Mouse (Mus musculus) limb, embryonic 15.5 days (tissue): ENCODE measurements around the gene Kcnk4. TPM values are rescaled to one million over a fixed set of nuclear protein-coding genes. Genes with fewer than 3 reads are reported as not detected.

ENCODE experiments used
- ATAC-seq: fragments of 200-750 bp; cut with Nextera tagmentation; 2 replicates; pipeline ENCODE4 v1.8.0; 2017; ENCODE audit warnings: low read depth, moderate TSS enrichment; ENCODE audit not compliant: insufficient number of reproducible peaks, low FRiP score, low TSS enrichment
- H3K27ac ChIP-seq: fragments of 300-500 bp; sonication (generic); 2 replicates; pipeline ENCODE4 v1.5.1; 2015; ENCODE audit warnings: moderate library complexity, mild to moderate bottlenecking, inconsistent platforms
- H3K27me3 ChIP-seq: fragments of 300-500 bp; sonication (generic); 2 replicates; pipeline ENCODE4 v1.6.1; 2015; ENCODE audit warnings: inconsistent platforms
- H3K36me3 ChIP-seq: fragments of 300-500 bp; sonication (generic); 2 replicates; pipeline ENCODE4 v1.6.1; 2015; ENCODE audit warnings: inconsistent platforms
- H3K4me1 ChIP-seq: fragments of 300-500 bp; sonication (generic); 2 replicates; pipeline ENCODE4 v1.6.1; 2015; ENCODE audit warnings: inconsistent platforms
- H3K4me2 ChIP-seq: fragments of 300-500 bp; sonication (generic); 2 replicates; pipeline ENCODE4 v1.6.1; 2015; ENCODE audit warnings: mild to moderate bottlenecking, inconsistent platforms
- H3K4me3 ChIP-seq: fragments of 300-500 bp; sonication (generic); 2 replicates; pipeline ENCODE4 v1.5.1; 2015; ENCODE audit warnings: mild to moderate bottlenecking, inconsistent platforms
- H3K9ac ChIP-seq: fragments of 300-500 bp; sonication (generic); 2 replicates; pipeline ENCODE4 v1.6.1; 2015; ENCODE audit warnings: inconsistent platforms
- H3K9me3 ChIP-seq: fragments of 300-500 bp; sonication (generic); 2 replicates; pipeline ENCODE4 v1.6.1; 2016; ENCODE audit warnings: inconsistent platforms
- WGBS: fragments of 180-500 bp; shearing (Covaris S2); methylation state at CpG from one replicate; pipeline ENCODE4 v1.1.7; 2015; 5-methylcytosine and 5-hydroxymethylcytosine counted together
- polyA plus RNA-seq: library from polyadenylated mRNA; unstranded; fragments of >200 nt; fragmentation: Nextera tagmentation; extraction: Ambion mirVana; gene quantifications from 2 replicates; pipeline ENCODE4 v1.2.1, GENCODE M21; 2015

Gene Kcnk4
- 1.5 and 1.7 TPM in 2 replicates for polyA plus RNA-seq

DNA sequence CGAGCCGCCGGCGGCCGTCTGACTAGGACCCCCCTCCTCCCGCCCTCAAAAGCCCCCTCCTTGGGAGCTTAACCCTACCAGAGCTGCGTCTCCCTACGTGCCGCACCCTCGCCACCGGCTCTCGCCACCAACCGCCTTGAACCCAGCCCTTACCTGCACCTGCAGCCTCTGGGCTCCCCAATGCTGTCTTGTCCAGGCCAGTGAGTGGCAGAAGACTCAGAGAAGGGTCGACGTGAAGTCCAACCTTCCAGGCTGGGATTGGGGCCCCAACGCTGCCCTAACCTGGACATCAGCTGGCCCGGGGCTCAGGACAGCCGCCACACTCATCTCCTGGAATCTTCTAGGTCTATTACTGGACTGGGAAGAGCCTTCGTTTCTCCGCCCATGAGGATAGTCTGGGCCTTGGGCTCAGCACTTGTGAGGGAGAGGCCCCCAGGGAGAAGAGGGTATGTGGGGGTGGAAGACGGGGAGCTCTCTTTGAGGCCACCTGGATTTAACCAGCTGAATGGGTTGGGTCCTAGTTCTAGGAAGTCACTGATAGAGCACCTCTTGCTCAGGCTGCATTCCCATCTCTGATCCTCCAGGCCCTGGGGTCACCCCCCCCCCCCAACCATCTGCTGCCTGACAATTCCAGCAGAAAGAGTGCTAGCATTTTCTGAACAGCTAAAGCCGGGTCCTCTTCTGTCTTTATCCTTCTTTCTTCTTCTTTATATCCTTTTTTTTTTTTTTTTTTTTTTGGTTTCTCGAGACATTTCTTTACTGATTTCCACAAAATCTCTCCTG, at the start of gene Kcnk4:
Gene Kcnk4, minus strand, starts transcription at position 321 of the 783 bp plus-strand sequence.
- H3K9ac ChIP-seq = peak within 1 kb of the TSS; percentile 42
- H3K4me1 ChIP-seq = peaks cover 16% of the 10 kb centered on the region
- H3K27ac ChIP-seq = no peak within 1 kb of the TSS
- no peaks in the 10 kb centered on the region for H3K9me3 ChIP-seq
- peak within 1 kb of the TSS; percentile 90 for H3K4me2 ChIP-seq
- WGBS = 9% methylated on average over 23 of the region's 23 CpGs
- H3K27me3 ChIP-seq = peaks cover 67% of the 10 kb centered on the region
- H3K36me3 ChIP-seq = no peaks in the 10 kb centered on the region
- H3K4me3 ChIP-seq = peak within 1 kb of the TSS; percentile 45
- no peak for ATAC-seq

- Histone ChIP-seq H3K36me3 (peaks cover 36% of the 10 kb centered on the region), H3K4me3 (no peak overlapping the region), H3K9me3 (no peaks in the 10 kb centered on the region), H3K27me3 (no peaks in the 10 kb centered on the region), H3K9ac (no peak overlapping the region), H3K4me2 (no peak overlapping the region), H3K27ac (no peak overlapping the region), H3K4me1 (peaks cover 41% of the 10 kb centered on the region)
- WGBS = 95% methylated on average over 5 of the region's 5 CpGs
- ATAC-seq = no peak
These were observed 49.3 kb upstream of the Kcnk4 start for GRCm38 (mm10) chr19:6983621-6984020.

DNA sequence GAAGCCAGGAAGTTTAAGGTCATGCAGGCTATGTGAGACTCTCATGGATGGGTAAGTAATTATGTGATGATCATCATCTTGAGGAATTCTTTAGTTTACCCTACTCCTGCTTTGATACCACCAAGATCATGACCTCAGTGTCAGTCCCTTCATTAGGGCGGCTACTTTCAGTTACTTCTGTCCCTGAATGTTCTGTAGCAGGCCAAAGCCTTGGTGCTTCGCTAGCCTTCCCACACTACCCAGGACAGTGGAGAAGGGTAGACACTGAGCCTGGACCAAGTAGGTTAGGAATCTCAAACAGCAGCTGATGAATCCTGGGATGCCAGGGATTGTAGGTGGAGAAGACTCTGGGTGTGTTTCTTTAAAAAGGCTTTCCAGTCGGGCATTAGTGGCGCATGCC, 47.1 kb upstream of the Kcnk4 start:
- 92% methylated on average over 4 of the region's 4 CpGs for WGBS
- Histone ChIP-seq H3K4me1 (peaks cover 46% of the 10 kb centered on the region), H3K9me3 (no peaks in the 10 kb centered on the region), H3K27me3 (no peaks in the 10 kb centered on the region), H3K9ac (no peak overlapping the region), H3K4me2 (peak overlapping the region; percentile 68; the same call in 1 of the 2 replicates), H3K36me3 (peaks cover 50% of the 10 kb centered on the region), H3K27ac (no peak overlapping the region), H3K4me3 (no peak overlapping the region)
- no peak for ATAC-seq

DNA sequence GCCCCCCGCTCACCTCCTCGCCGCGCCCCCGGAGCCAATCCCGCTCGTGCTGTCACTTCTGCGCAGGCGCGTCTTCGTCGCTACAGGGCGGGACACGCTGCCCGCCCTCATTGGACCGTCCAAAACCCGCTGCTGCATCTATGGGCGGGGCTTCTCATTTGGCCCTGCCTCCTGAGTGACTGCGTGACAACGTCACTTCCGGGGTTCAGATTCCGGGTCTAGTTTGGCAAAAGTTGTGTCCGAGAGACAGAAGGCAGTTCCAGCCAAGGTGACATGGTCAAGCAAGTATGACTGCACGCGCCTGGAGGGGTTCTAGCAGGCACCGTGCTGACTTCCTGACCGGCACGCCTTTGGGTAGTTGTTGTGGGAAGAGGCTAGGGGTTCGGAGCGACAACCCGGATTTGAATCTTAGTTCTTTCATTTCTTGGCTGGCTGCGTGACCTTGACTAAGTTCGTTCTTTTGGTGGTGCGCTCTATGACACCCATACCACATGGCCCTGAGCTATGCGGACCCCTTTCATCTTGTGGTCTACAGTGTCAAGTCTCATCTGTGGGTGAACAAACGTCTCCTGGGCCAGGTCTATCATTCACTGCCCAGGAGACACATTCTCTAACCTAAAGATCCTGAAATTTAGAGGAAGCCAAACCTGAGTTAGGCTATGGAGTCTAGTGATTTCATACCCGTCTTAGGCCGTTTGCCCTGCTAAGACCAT, 46.2 kb upstream of the Kcnk4 start, which contains the start of gene Fkbp2:
Gene Fkbp2, minus strand, starts transcription at position 121 of the 713 bp plus-strand sequence.
- Histone ChIP-seq H3K27ac (peak within 1 kb of the TSS; percentile 95), H3K4me2 (peak within 1 kb of the TSS; percentile 68), H3K4me1 (peaks cover 48% of the 10 kb centered on the region), H3K36me3 (peaks cover 47% of the 10 kb centered on the region), H3K9ac (peak within 1 kb of the TSS; percentile 75), H3K9me3 (no peaks in the 10 kb centered on the region), H3K27me3 (no peaks in the 10 kb centered on the region), H3K4me3 (peak within 1 kb of the TSS; percentile 85)
- ATAC-seq = peak; percentile 90
- under 1% methylated on average over 38 of the region's 38 CpGs for WGBS

DNA sequence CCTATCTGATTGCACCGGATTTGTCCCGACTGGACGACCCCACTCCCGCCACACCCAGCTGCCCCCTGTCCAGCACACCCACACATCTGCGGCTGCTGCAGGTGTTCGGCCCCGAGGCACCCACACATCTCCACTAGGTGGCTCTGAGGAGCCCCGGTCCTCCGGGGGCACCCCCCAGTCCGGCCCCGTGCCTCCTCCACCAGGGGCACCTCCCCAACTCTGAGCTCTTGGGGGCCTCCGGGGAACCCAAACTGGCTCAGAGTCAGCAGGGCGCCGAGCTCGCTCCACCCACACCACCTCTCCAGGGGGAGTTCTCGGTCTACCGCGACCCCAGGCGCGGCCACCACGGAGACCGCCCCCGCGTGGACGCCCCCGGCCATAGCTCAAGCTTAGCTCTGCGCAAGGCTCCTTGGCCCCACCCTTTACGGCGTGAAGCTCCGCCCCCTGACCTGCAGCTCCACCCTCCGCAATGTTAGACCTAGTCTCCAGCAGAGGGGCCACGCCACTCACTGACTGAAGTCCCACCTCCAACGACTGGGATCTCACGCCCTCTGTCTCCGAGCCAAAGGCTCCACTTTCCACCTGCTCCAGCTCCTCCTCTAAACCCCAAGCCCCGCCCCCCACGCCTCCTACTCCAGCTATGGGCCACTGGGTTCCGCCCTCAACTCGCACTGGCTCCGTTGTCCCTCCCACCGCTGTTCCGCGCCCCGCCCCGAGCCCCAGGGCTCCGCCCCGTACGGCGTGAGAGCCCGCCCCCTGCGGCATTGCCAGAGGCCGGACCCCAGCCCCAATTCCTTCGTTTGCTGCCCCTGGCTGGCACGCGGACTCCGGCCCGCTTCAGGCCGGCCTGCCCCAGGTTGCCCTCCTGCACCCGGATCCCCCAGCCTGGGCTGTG, 45.4 kb upstream of the Kcnk4 start:
- H3K9ac ChIP-seq = peak overlapping the region; percentile 75
- peaks cover 48% of the 10 kb centered on the region for H3K4me1 ChIP-seq
- no peaks in the 10 kb centered on the region for H3K27me3 ChIP-seq
- H3K4me3 ChIP-seq = peak overlapping the region; percentile 85
- H3K9me3 ChIP-seq = no peaks in the 10 kb centered on the region
- peak overlapping the region; percentile 68 for H3K4me2 ChIP-seq
- H3K36me3 ChIP-seq = peaks cover 39% of the 10 kb centered on the region
- peak; percentile 91 for ATAC-seq
- peak overlapping the region; percentile 95 for H3K27ac ChIP-seq
- 1% methylated on average over 58 of the region's 59 CpGs for WGBS

GRCm38 (mm10) chr19:6979001-6979479, 44.7 kb upstream of the Kcnk4 start:
- Histone ChIP-seq H3K4me2 (peak overlapping the region; percentile 68), H3K36me3 (peaks cover 35% of the 10 kb centered on the region), H3K9ac (peak overlapping the region; percentile 37), H3K27ac (peak overlapping the region; percentile 83), H3K27me3 (no peaks in the 10 kb centered on the region), H3K4me1 (peaks cover 49% of the 10 kb centered on the region), H3K4me3 (peak overlapping the region; percentile 85), H3K9me3 (no peaks in the 10 kb centered on the region)
- ATAC-seq = no peak
- WGBS = 15% methylated on average over 11 of the region's 11 CpGs

- H3K27me3 ChIP-seq = no peaks in the 10 kb centered on the region
- peaks cover 54% of the 10 kb centered on the region for H3K4me1 ChIP-seq
- ATAC-seq = no peak
- H3K27ac ChIP-seq = peak overlapping the region; percentile 83
- WGBS = 40% methylated on average over 3 of the region's 3 CpGs
- H3K36me3 ChIP-seq = peaks cover 31% of the 10 kb centered on the region
- H3K9ac ChIP-seq = no peak overlapping the region
- peak overlapping the region; percentile 85 for H3K4me3 ChIP-seq
- peak overlapping the region; percentile 68 for H3K4me2 ChIP-seq
- H3K9me3 ChIP-seq = no peaks in the 10 kb centered on the region
These were observed 44.3 kb upstream of the Kcnk4 start for GRCm38 (mm10) chr19:6978639-6978974.

DNA sequence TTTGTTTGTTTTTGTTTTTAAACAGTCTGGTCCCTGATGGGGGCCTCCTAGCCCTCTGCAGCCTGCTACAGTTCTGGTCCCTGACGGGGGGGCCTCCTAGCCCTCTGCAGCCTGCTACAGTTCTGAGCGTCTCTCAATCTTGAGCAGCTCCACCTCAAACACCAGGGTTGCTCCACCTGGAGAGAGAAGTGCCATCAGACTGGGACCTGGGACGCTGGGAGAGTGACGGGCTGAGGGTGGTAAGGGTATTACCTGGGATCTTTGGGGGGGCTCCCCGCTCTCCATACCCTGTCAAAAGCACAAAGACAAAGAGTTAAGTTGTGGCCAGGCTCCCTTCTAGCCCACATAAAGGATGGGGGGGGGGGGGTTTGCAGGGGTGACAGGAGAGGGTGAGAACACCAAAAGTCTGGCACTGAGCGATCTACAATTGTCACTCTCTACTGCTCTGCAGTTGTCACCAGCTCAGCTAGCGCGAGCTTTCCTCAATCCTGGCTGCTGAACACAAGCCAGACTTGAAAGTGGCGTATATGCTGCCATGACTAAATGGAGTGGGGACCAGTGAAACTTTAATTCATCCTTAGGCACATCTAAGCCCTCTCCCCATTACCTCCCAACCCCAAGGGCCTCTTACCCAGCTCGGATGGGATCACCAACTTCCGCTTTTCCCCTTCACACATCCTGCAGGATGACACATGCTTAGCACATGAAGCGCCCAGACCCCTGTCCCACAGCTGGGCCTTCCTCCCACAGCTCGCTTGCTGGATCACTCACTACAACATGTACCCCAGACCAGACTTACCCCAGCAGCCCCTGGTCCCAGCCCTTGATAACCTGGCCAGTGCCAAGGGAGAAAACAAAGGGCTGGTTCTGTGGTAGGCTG, 43.7 kb upstream of the Kcnk4 start:
- 81% methylated on average over 13 of the region's 13 CpGs for WGBS
- no peak for ATAC-seq
- no peaks in the 10 kb centered on the region for H3K9me3 ChIP-seq
- H3K36me3 ChIP-seq = peaks cover 27% of the 10 kb centered on the region
- peak overlapping the region; percentile 68; the same call in 1 of the 2 replicates for H3K4me2 ChIP-seq
- H3K9ac ChIP-seq = no peak overlapping the region
- H3K4me3 ChIP-seq = peak overlapping the region; percentile 85; the same call in 1 of the 2 replicates
- 0 out of 2 replicates have a peak overlapping the region, but pooled peaks have one; percentile 2 for H3K27ac ChIP-seq
- peaks cover 54% of the 10 kb centered on the region for H3K4me1 ChIP-seq
- H3K27me3 ChIP-seq = no peaks in the 10 kb centered on the region

DNA sequence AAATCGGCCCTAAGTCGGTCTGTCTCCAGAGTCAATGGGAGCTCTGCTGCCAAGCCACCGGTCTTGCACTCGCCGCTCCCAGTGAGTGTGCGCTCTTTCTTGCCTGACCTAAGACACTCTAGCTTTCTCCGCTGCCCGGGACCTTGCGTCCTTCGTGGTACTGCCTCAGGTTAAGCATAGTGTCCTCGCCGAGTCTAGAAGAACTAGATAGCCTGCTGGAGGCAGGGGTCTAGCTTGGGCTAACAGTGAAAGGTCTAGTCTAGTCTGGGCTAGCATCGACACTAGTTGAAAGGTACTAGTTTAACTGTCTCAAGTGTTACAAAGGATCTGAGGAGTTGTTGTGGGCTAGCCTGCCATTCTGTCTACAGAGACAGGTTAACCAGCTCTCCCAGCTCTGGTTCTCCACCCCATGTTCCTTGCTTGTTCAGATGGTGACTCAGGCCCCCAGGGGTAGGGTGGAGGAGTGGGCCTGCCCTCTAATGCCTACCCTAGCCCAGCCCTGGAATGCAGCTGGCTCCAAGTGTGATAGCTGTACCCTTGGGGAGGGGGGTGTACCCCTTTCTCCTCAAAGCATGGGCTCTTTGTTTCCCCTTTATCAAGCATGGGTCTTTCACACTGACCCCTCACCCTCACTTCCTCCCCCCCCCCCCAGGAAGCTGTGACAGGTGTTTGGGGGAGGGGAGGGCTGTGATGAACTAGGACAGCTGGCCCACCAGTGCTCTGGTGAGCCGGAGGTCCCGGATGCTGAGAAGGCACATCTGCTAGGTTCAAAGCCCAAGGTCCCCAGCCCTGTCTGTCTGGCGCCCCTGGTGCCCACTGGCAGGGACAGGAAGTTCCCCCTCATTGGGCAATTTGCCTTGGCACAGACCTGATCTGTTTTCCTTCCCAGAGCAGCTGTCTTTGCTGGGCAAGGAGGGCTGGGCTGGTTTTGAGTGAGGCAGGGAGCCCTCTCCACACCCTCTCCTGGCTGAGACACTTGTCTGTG, 41.5 kb upstream of the Kcnk4 start, which contains the start of gene Plcb3:
Gene Plcb3, minus strand, starts transcription at position 934 of the 985 bp plus-strand sequence.
- no peak for ATAC-seq
- WGBS = under 1% methylated on average over 16 of the region's 16 CpGs
- H3K4me3 ChIP-seq = peak within 1 kb of the TSS; percentile 68
- H3K9ac ChIP-seq = peak within 1 kb of the TSS; percentile 67
- H3K27me3 ChIP-seq = no peaks in the 10 kb centered on the region
- H3K4me2 ChIP-seq = peak within 1 kb of the TSS; percentile 82
- peak within 1 kb of the TSS; percentile 89 for H3K27ac ChIP-seq
- H3K9me3 ChIP-seq = no peaks in the 10 kb centered on the region
- H3K36me3 ChIP-seq = peaks cover 14% of the 10 kb centered on the region
- peaks cover 56% of the 10 kb centered on the region for H3K4me1 ChIP-seq
